Mouse (Mus musculus) gastrocnemius, postnatal 36 days (tissue): ENCODE results near the gene Elmo1. TPM values are rescaled to one million over a fixed set of nuclear protein-coding genes. Genes with fewer than 3 reads are reported as not detected.
"Not testable (repeated sequence)": the region's sequence is repeated elsewhere in the genome, so short reads cannot be mapped to it uniquely, and the experiment has no call there.

Experiments used
- DNase-seq, 2 experiments: peaks; one replicate each; pipeline ENCODE4 v3.0.0; 2022
- intact Hi-C: fragments of 180-260 bp; cut with DNase I; formaldehyde crosslinking; loops from one replicate; pipeline ENCODE4 v1.15.1; 2025
- total RNA-seq, 2 experiments: library from RNA; stranded (reverse); gene quantifications; 2 replicates each; pipeline ENCODE4 v1.2.3; 2021

The Elmo1 gene
- total RNA-seq, 2 experiments from 2014 or later, result 4.3 to 5.2 TPM

DNA sequence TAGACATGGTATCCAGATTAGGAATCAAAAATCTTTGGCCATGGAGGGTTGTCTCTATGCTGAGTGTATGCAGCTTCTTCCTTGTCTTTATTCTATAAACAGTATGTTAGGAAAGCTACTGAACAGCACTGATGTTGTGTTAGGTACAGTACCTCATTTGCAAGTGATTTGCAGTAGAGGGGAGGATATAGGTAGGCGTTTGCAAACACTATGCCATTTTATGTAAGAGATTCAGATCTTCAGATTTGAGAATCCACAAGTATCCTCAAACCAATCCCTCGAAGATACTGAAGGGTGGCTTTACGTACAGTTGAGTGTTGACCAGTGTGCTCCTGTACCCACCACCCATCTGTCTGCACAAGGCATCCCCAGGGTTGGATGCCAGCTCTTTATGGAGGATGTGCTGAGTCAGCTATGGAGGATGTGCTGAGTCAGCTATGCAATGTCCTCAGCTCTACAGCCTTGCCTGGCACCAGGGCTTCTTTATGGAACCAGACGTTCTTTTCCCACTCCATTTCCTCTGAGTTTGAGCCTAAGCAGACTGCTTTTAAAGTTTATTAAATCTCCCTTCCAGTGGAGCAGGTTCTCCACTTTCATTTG lies 465.6 kb downstream of the Elmo1 start:
- no peak for DNase-seq
- intact Hi-C loops, result no loop called here

- no peak for DNase-seq
- intact Hi-C loops, result no loop called here
Measured at GRCm38 (mm10) chr13:20556739-20557138, 466.3 kb downstream of the Elmo1 start.

GRCm38 (mm10) chr13:20557156-20557555 lies 466.8 kb downstream of the Elmo1 start:
- DNase-seq, result no peak
- intact Hi-C loops, result no loop called here

GRCm38 (mm10) chr13:20558376-20558775 lies 468.0 kb downstream of the Elmo1 start:
- DNase-seq, result no peak
- intact Hi-C loops, result no loop called here

- intact Hi-C loops, result no loop called here
- no peak for DNase-seq
Measured at GRCm38 (mm10) chr13:20564414-20564813, 474.0 kb downstream of the Elmo1 start.

GRCm38 (mm10) chr13:20575186-20575585 lies 484.8 kb downstream of the Elmo1 start:
- no peak for DNase-seq
- intact Hi-C loops, result no loop called here

DNA sequence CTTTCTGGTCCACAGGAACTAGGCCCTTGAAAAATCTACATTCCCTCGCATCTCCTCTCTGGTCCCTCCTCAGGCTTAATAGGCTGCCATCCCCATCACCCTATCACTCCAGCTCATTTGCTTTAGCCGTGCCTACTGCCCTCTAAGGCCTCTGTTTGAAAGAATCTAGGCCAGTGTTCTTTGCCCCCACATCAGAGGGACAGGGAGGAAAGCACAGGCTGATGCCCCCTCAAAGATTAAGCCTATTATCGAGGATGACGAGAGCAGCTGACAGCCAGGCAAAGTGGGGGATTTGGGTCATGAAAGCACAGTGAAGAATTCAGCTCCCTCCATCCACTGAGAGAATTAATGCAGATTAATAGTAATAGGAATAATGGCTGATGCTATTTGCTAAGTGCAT lies 495.5 kb downstream of the Elmo1 start:
- intact Hi-C loops, result no loop called here

DNA sequence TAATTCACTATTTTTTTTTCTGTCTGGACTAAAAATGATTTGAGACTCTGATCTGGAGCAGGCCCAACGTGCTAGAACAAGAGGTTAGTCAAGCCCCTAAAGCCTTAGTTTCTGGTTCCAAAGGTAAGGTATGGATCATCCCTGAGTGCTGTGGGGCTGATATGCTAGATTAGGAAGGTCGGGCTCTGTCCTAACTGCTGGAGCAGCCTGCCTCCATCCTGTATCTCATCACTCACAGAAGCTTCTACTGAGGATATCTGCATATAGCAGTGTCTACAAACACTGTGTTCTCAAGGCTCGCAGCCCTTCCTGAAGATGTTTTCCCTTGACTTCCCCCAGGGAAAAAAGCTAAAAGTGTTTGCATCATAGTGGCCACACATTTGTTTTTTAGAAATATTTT lies 496.1 kb downstream of the Elmo1 start:
- no peak for DNase-seq
- intact Hi-C loops, result no loop called here

More for the DNA sequence above, 495.5 kb downstream of the Elmo1 start:
- no peak for DNase-seq

DNA sequence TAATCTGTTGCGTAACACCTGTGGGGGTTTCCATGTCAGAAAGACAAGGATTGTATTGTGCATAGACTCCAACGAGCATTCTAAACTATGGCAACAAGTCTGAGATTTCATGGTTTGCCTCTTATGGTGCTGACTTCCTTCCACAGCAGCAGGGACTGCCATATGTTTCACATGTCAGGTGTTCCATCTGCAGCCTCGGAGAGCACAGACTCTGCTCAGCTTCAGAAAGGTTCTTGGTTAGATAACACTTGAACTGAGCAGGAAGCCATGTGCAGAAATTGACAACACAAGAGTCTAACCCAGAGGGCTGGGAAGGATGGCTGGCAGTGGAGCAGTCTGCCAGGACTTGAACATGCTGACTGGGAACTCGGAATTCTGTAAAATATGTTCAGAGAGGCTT lies 500.6 kb downstream of the Elmo1 start:
- intact Hi-C loops, result no loop called here
- no peak for DNase-seq

- intact Hi-C loops, result no loop called here
- DNase-seq, result no peak
Measured at GRCm38 (mm10) chr13:20597307-20597706, 506.9 kb downstream of the Elmo1 start.

DNA sequence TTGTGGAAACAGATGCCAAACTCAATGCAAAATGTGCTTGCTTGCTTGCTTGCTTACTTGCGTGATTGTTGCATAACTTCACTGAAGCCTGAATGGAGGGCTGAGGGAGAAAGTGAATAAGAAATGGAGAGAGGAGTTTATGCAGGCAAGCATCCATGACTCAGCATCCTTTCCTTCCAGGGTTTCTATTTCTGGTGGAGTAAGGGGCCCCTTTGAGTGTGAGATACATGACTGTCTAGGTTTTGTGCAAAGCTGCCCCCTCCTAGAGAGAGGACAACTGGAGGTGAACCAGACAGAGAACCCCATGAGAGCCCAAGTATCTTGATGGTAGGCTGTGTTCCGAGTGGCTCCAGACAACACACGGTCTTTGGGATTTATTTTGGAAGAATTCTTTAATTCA lies 508.2 kb downstream of the Elmo1 start:
- intact Hi-C loops, result no loop called here
- no peak for DNase-seq

- intact Hi-C loops, result no loop called here
- no peak for DNase-seq
Measured at GRCm38 (mm10) chr13:20600246-20600645, 509.9 kb downstream of the Elmo1 start.

DNA sequence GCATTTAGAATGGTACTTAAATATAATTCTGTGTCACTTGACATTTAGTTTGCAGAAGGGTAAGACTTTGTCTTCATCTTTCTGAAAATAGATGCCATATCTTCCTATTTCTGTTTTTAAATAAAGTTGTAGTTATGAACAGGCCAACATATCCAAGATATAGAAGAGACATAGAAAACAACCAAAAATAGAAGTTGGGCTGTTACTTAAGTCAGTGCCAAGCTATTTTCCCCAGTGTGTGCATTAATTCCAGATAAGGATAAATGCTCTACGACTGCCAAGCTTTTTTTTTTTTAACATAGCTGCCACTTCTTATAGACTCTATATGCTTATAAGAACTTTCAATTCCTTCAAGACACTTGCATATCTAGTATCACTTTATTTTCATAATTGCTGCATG lies 511.0 kb downstream of the Elmo1 start:
- no peak for DNase-seq

GRCm38 (mm10) chr13:20606891-20607290 lies 516.5 kb downstream of the Elmo1 start:
- no peak for DNase-seq
- intact Hi-C loops, result no loop called here

More for the DNA sequence above, 511.0 kb downstream of the Elmo1 start:
- intact Hi-C loops, result no loop called here

GRCm38 (mm10) chr13:20609003-20609688 lies 518.8 kb downstream of the Elmo1 start:
- no peak for DNase-seq
- intact Hi-C loops, result no loop called here

DNA sequence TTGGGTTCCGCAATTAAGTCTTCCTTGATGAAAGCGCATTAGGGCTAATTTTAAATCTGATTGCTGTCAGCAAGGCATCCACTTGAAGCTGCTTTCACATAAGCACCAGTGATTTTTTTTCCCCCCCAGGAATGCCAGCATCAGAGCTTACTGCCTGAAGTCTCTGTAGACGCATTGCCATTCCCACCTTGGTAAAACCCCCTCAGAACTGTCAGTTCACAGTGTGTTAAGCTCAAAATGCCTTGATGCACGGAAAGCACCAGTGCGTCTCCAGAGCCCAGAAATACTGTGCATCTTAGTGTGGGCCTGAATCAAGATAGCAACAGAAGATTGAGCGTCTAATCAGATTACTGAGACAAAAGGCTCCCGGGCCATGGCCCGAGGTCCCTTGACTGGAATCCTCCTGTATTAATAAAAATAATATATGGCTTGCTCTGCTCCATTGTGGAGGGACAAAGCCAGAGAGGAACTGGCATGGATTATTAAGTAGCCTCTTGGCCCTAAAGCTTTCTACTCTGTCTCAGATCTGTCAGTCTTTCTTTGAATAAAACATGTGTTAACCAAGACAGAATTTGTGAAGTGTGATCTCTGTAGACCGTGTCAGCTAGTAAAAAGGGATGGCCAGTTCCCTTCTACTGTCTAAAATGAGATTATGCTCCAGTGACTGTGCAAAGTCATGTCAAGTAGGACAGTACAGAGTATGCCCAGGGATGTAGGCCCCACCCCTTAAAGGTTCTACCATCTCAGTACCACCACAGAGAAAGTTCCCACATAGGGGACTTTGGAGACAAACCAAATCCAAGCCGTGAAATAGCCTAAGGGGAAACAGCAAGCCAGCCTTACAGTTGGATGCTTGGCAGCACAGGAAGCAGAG lies 525.4 kb downstream of the Elmo1 start:
- DNase-seq, result no peak
- intact Hi-C loops, result no loop called here

- intact Hi-C loops, result no loop called here
Measured at GRCm38 (mm10) chr13:20619946-20620345, 529.5 kb downstream of the Elmo1 start.

GRCm38 (mm10) chr13:20623071-20623850 lies 532.9 kb downstream of the Elmo1 start:
- DNase-seq, result no peak
- intact Hi-C loops, result no loop called here

More at GRCm38 (mm10) chr13:20619946-20620345, 529.5 kb downstream of the Elmo1 start:
- DNase-seq, result no peak

DNA sequence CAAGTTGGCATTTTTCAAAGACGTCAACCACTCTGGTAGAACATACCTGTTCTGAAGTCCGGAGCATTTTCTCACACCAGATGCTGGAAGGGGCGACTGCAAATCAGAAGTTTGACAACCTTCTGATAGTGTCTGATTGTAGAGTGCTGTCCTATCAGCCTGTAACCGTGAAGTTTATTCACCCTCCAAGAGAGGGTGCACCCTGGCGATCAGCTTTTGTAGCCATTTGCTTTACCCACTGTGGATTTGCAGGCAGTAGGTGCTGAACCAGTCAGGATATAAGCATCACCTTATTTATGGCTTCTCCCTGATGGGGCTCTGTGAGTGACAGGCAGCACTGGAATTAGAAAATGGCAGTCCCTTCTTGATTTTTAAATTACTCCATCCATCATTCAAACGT lies 537.4 kb downstream of the Elmo1 start:
- DNase-seq, result no peak
- intact Hi-C loops, result no loop called here

DNA sequence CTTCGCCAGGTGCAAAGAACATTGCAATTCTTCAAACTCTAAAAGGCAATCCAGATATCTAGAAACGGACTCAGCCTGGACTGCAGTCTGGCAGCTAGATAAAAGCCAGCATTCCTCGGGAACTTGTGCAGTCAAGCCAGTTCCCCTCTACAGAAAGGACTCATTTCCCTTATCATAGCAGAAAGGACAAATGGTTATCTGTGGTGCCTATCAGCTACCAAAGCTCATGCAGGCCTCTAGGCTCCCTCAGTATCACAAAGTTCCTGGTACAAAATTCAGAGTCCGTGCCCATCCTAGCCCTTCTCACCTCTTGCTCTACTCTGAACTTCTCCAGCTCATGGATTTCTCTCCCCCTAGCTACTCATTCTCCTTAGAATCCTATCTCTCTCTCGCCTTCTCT lies 542.1 kb downstream of the Elmo1 start:
- DNase-seq, result no peak
- intact Hi-C loops, result no loop called here

DNA sequence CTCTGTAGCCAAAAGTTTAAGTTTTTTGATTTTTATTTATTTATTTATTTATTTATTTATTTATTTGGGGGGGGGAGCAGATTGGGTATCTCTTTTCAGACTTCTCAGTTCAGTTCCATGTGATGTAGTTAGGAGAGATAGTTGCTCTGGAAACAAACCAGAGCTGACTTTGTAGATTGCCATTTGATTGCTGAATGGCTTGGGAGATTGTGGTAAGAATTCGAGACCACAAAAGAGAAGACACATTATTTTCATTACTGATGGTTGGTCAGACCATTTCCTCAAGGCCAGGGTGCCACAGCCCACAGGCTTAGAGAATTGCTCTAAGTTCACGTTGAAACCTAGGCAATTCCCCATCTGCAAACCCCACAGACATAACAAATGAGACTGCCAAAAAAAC lies 544.3 kb downstream of the Elmo1 start:
- intact Hi-C loops, DNase-seq: not testable (repeated sequence)
